In genomic region chr3:103386292-103387031, GRCm38 (mm10) we compare ENCODE assay signal across 10 mouse cellular contexts.
DNase-seq lines count a peak whose midpoint lies in the region; ATAC-seq and TF ChIP-seq lines count a peak whose summit lies in the region.
"Had no signal": no experiment of that assay in that cellular context is flagged by ENCODE, and none has a peak within 500 bp of the region (broad histone marks: within the 10 kb centered on the region; RNA-seq: fewer than 3 reads in every experiment).

No protein-coding gene starts in this region.

- no peak for DNase-seq in layer of hippocampus, adult 2 months (ENCODE audit: low spot score in 2 of 2)
- DNase-seq in layer of hippocampus, postnatal 25 days (ENCODE audit: extremely low spot score in 1 of 2, low spot score in 1 of 2) = no peak
- DNase-seq in NIH3T3 (ENCODE audit: low read depth) = peak; percentile 39
- DNase-seq in lung, postnatal 10 days = peak; percentile 46
- DNase-seq in thymus, postnatal 14 days = peak; percentile 96
- no peak for DNase-seq in frontal cortex, adult 2 months (ENCODE audit: extremely low spot score in 1 of 2, low spot score in 1 of 2)
- DNase-seq in frontal cortex, postnatal 36 days (ENCODE audit: low spot score in 2 of 2) = no peak
- DNase-seq: adrenal gland, postnatal 36 days; layer of hippocampus, postnatal 36 days had no signal

- no peak overlapping the region for H3K27ac ChIP-seq in layer of hippocampus, adult 2 months

- peak; percentile 58 for TF ChIP-seq CTCF in layer of hippocampus, adult 2 months (conservative IDR thresholded peaks at IDR 0.05)

- ATAC-seq in erythroid progenitor cell, adult 5-6 weeks (replicated peaks; ENCODE audit: low FRiP score, poor library complexity, severe bottlenecking) = no peak

- H3K4me3 ChIP-seq in layer of hippocampus, adult 2 months = no peak overlapping the region

Comparison
In these comparisons a context has a peak if more than half of its experiments do, and no peak if none do; other contexts are left out.
1. DNase-seq: peak in NIH3T3 (single experiment), lung, postnatal 10 days (single experiment) and thymus, postnatal 14 days (single experiment); none in layer of hippocampus, adult 2 months (0 of 2), layer of hippocampus, postnatal 25 days (0 of 2), frontal cortex, adult 2 months (0 of 2) and frontal cortex, postnatal 36 days (0 of 2).